In the genomic region with DNA sequence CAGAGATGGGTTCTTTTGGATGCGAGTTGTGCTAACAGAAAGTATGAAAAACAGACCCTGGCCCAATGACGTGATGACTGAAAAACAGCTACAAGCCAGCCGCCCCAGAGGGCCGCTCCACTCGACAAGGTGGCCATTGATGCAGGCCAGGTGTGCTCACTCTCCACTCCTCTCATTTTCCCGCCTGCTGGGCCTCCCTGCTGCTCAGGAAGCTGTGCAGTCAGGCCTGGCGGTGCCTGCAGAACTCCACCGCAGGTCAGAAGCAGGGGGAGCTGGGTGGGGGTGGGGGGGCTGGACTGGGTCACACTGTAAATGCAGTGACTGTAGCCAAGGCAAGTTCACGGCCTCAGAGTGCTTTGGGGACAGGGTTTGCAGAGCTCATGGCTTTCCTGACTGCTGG, we compare ENCODE assay signal across 16 mouse cellular contexts.
A peak's percentile ranks its signal among the peaks of the same experiment; 100 is the strongest.
DNase-seq lines count a peak whose midpoint lies in the region; ATAC-seq and TF ChIP-seq lines count a peak whose summit lies in the region.
"Had no signal": no experiment of that assay in that cellular context is flagged by ENCODE, and none has a peak within 500 bp of the region (broad histone marks: within the 10 kb centered on the region; RNA-seq: fewer than 3 reads in every experiment).

No protein-coding gene starts in this region.

- 34% methylated on average over 9 of the region's 9 CpGs for WGBS in heart, embryonic 15.5 days
- WGBS in embryonic facial prominence, embryonic 11.5 days = 18% methylated on average over 9 of the region's 9 CpGs
- 12% methylated on average over 9 of the region's 9 CpGs for WGBS in limb, embryonic 13.5 days

- H3K4me2 ChIP-seq in heart, embryonic 15.5 days = no peak overlapping the region
- H3K4me2 ChIP-seq in embryonic facial prominence, embryonic 11.5 days (ENCODE audit: low read depth, low read length) = no peak overlapping the region; the same call in 1 of the 2 replicates
- H3K4me2 ChIP-seq in limb, embryonic 13.5 days (replicated peaks) = peak overlapping the region; percentile 37; the same call in 1 of the 2 replicates

- no peak overlapping the region for H3K27ac ChIP-seq in heart, embryonic 15.5 days
- H3K27ac ChIP-seq in embryonic facial prominence, embryonic 11.5 days (replicated peaks; ENCODE audit: low read depth, low read length) = 0 out of 2 replicates have a peak overlapping the region, but pooled peaks have one; percentile 3
- H3K27ac ChIP-seq in limb, embryonic 13.5 days = peak overlapping the region; percentile 89
- no peak overlapping the region for H3K27ac ChIP-seq in gastrocnemius, adult 2 months
- H3K27ac ChIP-seq: midbrain, embryonic 10.5 days had no signal

- 0 out of 2 replicates have a peak, but pooled peaks have one; percentile 35 for ATAC-seq in heart, embryonic 15.5 days (replicated peaks; ENCODE audit: insufficient number of reproducible peaks, insufficient read depth, low FRiP score, low read depth)
- peak; percentile 37; the same call in 1 of the 2 replicates for ATAC-seq in embryonic facial prominence, embryonic 11.5 days (replicated peaks; ENCODE audit: insufficient number of reproducible peaks, low FRiP score, low TSS enrichment, low read depth)
- ATAC-seq in limb, embryonic 13.5 days (ENCODE audit: low FRiP score, low read depth) = peak; percentile 85
- ATAC-seq: intestine, postnatal 0 days; lung, postnatal 0 days had no signal

- no peak for DNase-seq in heart, adult 8-10 months (ENCODE audit: low spot score)
- peak; percentile 14 for DNase-seq in left cerebral cortex, postnatal 4 days
- DNase-seq in left cerebral cortex, postnatal 14 days (ENCODE audit: low spot score in 2 of 2) = no peak
- DNase-seq in embryonic facial prominence, embryonic 11.5 days (ENCODE audit: low spot score) = peak; percentile 77
- DNase-seq in thymus, postnatal 14 days = no peak
- DNase-seq in gastrocnemius, adult 2 months = no peak
- DNase-seq: cerebellum, postnatal 25 days; heart, postnatal 14 days had no signal

- no peak overlapping the region for H3K9ac ChIP-seq in heart, embryonic 15.5 days
- no peak overlapping the region; the same call in 1 of the 2 replicates for H3K9ac ChIP-seq in embryonic facial prominence, embryonic 11.5 days (replicated peaks; ENCODE audit: low read length)
- no peak overlapping the region for H3K9ac ChIP-seq in limb, embryonic 13.5 days

- no peaks in the 10 kb centered on the region for H3K9me3 ChIP-seq in heart, embryonic 15.5 days (replicated peaks)
- H3K9me3 ChIP-seq in embryonic facial prominence, embryonic 11.5 days (replicated peaks; ENCODE audit: control insufficient read depth, low read length) = no peaks in the 10 kb centered on the region
- H3K9me3 ChIP-seq in limb, embryonic 13.5 days = 0 out of 2 replicates have a peak, but pooled peaks cover 6% of the 10 kb centered on the region
- H3K9me3 ChIP-seq: G1E; midbrain, embryonic 10.5 days had no signal

- peaks cover 10% of the 10 kb centered on the region for H3K4me1 ChIP-seq in heart, embryonic 15.5 days (replicated peaks)
- no peaks in the 10 kb centered on the region for H3K4me1 ChIP-seq in embryonic facial prominence, embryonic 11.5 days (ENCODE audit: control insufficient read depth, insufficient read depth, low read length)
- H3K4me1 ChIP-seq in limb, embryonic 13.5 days = peaks cover 74% of the 10 kb centered on the region

- no peaks in the 10 kb centered on the region for H3K36me3 ChIP-seq in heart, embryonic 15.5 days
- H3K36me3 ChIP-seq in embryonic facial prominence, embryonic 11.5 days (replicated peaks; ENCODE audit: control insufficient read depth, insufficient read depth, low read depth, low read length) = no peaks in the 10 kb centered on the region
- no peaks in the 10 kb centered on the region for H3K36me3 ChIP-seq in limb, embryonic 13.5 days
- H3K36me3 ChIP-seq: G1E; midbrain, embryonic 10.5 days had no signal

- no peak overlapping the region for H3K4me3 ChIP-seq in heart, embryonic 15.5 days
- no peak overlapping the region for H3K4me3 ChIP-seq in embryonic facial prominence, embryonic 11.5 days (ENCODE audit: low read depth, low read length)
- no peak overlapping the region for H3K4me3 ChIP-seq in limb, embryonic 13.5 days
- no peak overlapping the region for H3K4me3 ChIP-seq in gastrocnemius, adult 2 months
- H3K4me3 ChIP-seq: erythroblast, embryonic 14.5 days; midbrain, embryonic 10.5 days; myocyte had no signal

- intact Hi-C loops in left cerebral cortex, postnatal 4 days (cut with DNase I) = no loop called here
- intact Hi-C loops in left cerebral cortex, postnatal 14 days (cut with DNase I) = loop anchor here (10.0 kb wide), 2 partner anchors 136 to 436 kb away; no protein-coding TSS in a partner anchor
- intact Hi-C loops in gastrocnemius, adult 2 months (cut with DNase I) = no loop called here

- no peak for TF ChIP-seq CTCF in gastrocnemius, adult 2 months (IDR thresholded peaks at IDR 0.05)

- no peaks in the 10 kb centered on the region for H3K27me3 ChIP-seq in heart, embryonic 15.5 days
- H3K27me3 ChIP-seq in embryonic facial prominence, embryonic 11.5 days (ENCODE audit: control insufficient read depth, insufficient read depth, low read length) = no peaks in the 10 kb centered on the region
- H3K27me3 ChIP-seq in limb, embryonic 13.5 days = no peaks in the 10 kb centered on the region

Comparison
In these comparisons a context has a peak if more than half of its experiments do, and no peak if none do; other contexts are left out.
1. DNase-seq: peak in left cerebral cortex, postnatal 4 days (single experiment) and embryonic facial prominence, embryonic 11.5 days (single experiment); none in heart, adult 8-10 months (single experiment), left cerebral cortex, postnatal 14 days (0 of 2), thymus, postnatal 14 days (single experiment) and gastrocnemius, adult 2 months (single experiment).
2. ATAC-seq: peak in every context shown above with its lines; median percentile 85 in limb, embryonic 13.5 days; 37 in embryonic facial prominence, embryonic 11.5 days; 35 in heart, embryonic 15.5 days.
3. H3K27ac ChIP-seq: peak in embryonic facial prominence, embryonic 11.5 days (single experiment) and limb, embryonic 13.5 days (single experiment); none in heart, embryonic 15.5 days (single experiment) and gastrocnemius, adult 2 months (single experiment).